Mouse (Mus musculus) intestine, embryonic 14.5 days (tissue): Measurements from ENCODE around the gene Tcte3. TPM values are rescaled to one million over a fixed set of nuclear protein-coding genes. Genes with fewer than 3 reads are reported as not detected.
A peak's percentile ranks its signal among the peaks of the same experiment; 100 is the strongest.
"Not testable (repeated sequence)": the region's sequence is repeated elsewhere in the genome, so short reads cannot be mapped to it uniquely, and the experiment has no call there.

Experiments
- ATAC-seq: fragments of 200-750 bp; cut with Nextera tagmentation; replicated peaks from 2 replicates; pipeline ENCODE4 v1.8.0; 2017; ENCODE audit warnings: low read depth, moderate number of reproducible peaks, moderate TSS enrichment, moderate library complexity; ENCODE audit not compliant: low FRiP score, low TSS enrichment
- DNase-seq: peaks from one replicate; pipeline ENCODE4 v3.0.0-alpha.2; 2018; ENCODE audit warnings: low spot score
- H3K27ac ChIP-seq: fragments of 300-500 bp; sonication (generic); 2 replicates; pipeline ENCODE4 v1.5.1; 2014; ENCODE audit warnings: low read depth, mild to moderate bottlenecking, control low read depth
- H3K27me3 ChIP-seq: fragments of 300-500 bp; sonication (generic); replicated peaks from 2 replicates; pipeline ENCODE4 v1.6.1; 2014; ENCODE audit warnings: low read length, control low read depth; ENCODE audit not compliant: control insufficient read depth, insufficient read depth
- H3K36me3 ChIP-seq: fragments of 300-500 bp; sonication (generic); 2 replicates; pipeline ENCODE4 v1.6.1; 2014; ENCODE audit warnings: low read length, control low read depth; ENCODE audit not compliant: control insufficient read depth, insufficient read depth
- H3K4me1 ChIP-seq: fragments of 300-500 bp; sonication (generic); replicated peaks from 2 replicates; pipeline ENCODE4 v1.6.1; 2014; ENCODE audit warnings: low read length, control low read depth, mixed read lengths; ENCODE audit not compliant: control insufficient read depth, insufficient read depth
- H3K4me2 ChIP-seq: fragments of 300-500 bp; sonication (generic); 2 replicates; pipeline ENCODE4 v1.6.1; 2014; ENCODE audit warnings: low read length
- H3K4me3 ChIP-seq: fragments of 300-500 bp; sonication (generic); 2 replicates; pipeline ENCODE4 v1.5.1; 2014; ENCODE audit warnings: low read depth, low read length, control low read depth, mixed read lengths
- H3K9ac ChIP-seq: fragments of 300-500 bp; sonication (generic); 2 replicates; pipeline ENCODE4 v1.6.1; 2014; ENCODE audit warnings: mild to moderate bottlenecking, low read length
- H3K9me3 ChIP-seq: fragments of 300-500 bp; sonication (generic); 2 replicates; pipeline ENCODE4 v1.6.1; 2016; ENCODE audit warnings: low read length, control low read depth; ENCODE audit not compliant: control insufficient read depth
- WGBS: fragments of 180-500 bp; shearing (Covaris S2); extraction: QIAGEN DNeasy Blood & Tissue Kit; methylation state at CpG from one replicate; pipeline ENCODE4 v1.1.7; 2014; 5-methylcytosine and 5-hydroxymethylcytosine counted together
- polyA plus RNA-seq: library from polyadenylated mRNA; unstranded; fragments of >200 nt; fragmentation: Nextera tagmentation; extraction: Ambion mirVana; gene quantifications from 2 replicates; pipeline ENCODE4 v1.2.1, GENCODE M21; 2014

Gene Tcte3
- polyA plus RNA-seq, 1 experiment from 2014 or later, result 1.1 TPM

- H3K27ac ChIP-seq, DNase-seq, H3K4me1 ChIP-seq, H3K9me3 ChIP-seq, H3K4me3 ChIP-seq, H3K36me3 ChIP-seq, H3K4me2 ChIP-seq, H3K9ac ChIP-seq, H3K27me3 ChIP-seq: not testable (repeated sequence)
- WGBS, result no CpG with 5 or more reads among the region's 97 CpGs
- ATAC-seq, result peak; percentile 85
Measured at GRCm38 (mm10) chr17:15023878-15024492, 17.3 kb downstream of the Tcte3 start.

DNA sequence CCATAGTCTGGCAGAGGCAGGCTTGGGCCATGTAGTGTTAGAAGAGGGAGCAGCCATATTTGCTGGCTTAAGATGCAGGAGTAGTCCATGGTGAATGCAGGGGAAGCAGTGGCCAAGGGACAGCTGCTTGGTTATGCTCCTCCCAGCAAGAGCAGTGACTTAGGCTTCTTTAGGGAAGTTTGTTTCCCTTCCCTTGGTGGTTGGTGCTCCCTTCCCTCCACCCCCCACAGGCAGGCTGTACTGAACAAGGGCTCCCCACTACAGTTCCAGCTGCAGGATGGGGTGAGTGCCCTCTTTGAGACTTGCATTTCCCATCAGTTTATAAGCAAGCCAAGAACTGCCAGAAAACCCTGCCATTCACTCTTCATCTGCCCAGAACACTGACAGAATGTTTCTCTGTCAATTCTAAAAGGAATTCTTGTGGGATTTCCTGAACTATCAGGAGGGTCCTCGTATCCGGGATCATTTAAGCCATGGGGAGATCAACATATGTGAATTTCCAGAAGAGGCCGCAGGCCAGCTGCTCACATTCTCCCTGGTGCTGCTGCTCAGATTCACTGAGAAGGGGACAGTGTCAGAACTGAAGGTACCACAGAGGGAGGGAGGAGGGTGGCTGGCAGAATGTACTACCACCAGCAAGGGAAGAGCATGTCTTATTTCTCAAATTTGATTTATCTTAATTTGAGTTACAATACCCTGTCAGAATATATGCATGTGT lies 19.6 kb downstream of the Tcte3 start:
- not testable (repeated sequence) for H3K9me3 ChIP-seq, H3K27me3 ChIP-seq, H3K27ac ChIP-seq, H3K4me3 ChIP-seq, H3K36me3 ChIP-seq, DNase-seq, H3K4me1 ChIP-seq, H3K9ac ChIP-seq, ATAC-seq, H3K4me2 ChIP-seq
- 89% methylated on average over 3 of the region's 3 CpGs for WGBS

DNA sequence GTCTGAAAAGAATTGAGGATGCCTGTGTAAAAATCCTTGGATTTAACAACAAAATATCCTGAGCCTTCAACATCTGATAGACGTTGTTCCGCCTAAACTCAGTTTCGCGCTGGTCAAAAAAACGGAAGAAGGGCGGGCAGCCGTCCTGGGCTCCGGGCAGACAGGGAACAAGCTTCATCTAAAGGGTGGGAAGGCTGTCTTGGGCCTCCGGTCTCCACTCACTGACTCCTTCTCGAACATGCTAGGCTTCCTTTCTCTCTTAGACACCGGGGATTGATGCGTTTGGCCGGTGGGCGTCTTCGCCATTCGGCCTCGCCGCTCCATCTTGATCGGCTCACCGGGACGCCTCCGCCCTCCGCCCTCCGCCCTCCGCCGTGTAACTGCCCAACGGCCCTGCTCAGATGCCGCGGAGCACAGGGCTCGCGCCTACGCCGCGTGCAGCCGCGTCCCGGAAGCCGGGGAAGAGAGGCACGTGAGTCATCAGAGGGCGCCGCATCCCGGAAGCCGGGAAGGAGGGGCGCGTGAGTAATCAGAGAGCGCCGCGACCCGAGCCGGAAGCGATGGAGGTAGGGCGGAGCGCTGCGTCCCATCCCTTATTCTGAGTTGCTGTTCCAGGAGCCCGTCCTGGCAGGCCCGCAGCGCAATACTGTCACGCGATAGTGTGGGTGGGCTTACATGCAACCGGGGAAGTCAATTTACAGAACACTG lies 31.4 kb downstream of the Tcte3 start, which contains the start of gene Gm3435:
Gm3435 (plus strand) TSS at position 471 of the 708 bp plus-strand sequence.
- WGBS, result no CpG with 5 or more reads among the region's 60 CpGs
- H3K27ac ChIP-seq, H3K4me2 ChIP-seq, H3K27me3 ChIP-seq, DNase-seq, H3K9ac ChIP-seq, H3K36me3 ChIP-seq, H3K4me3 ChIP-seq, H3K4me1 ChIP-seq, H3K9me3 ChIP-seq: not testable (repeated sequence)
- ATAC-seq, result peak; percentile 98

GRCm38 (mm10) chr17:15009088-15009487 lies 32.2 kb downstream of the Tcte3 start:
- not testable (repeated sequence) for H3K9ac ChIP-seq, H3K4me3 ChIP-seq, H3K4me2 ChIP-seq, H3K27me3 ChIP-seq, DNase-seq, H3K9me3 ChIP-seq, H3K4me1 ChIP-seq, H3K36me3 ChIP-seq, H3K27ac ChIP-seq
- no CpG with 5 or more reads among the region's 3 CpGs for WGBS
- ATAC-seq, result 0 out of 2 replicates have a peak, but pooled peaks have one; percentile 16

DNA sequence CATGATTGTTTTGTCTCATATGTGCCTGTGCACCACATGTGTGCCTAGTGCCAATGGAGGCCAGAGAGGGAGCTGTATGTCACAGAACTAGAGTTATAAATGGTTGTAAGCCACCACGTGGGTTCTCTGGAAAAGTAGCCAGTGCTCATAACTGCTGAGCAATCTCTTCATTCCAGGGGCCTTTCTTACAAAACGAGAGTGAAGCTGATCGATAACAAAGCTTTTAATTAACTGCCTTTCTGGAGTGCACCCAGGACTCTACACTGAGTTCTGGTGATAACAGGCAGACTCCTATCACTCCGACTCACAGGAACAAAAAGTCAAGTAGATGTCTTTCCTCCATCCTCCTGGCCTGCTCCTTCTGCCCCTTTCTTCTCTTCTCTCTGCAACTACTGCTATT lies 41.2 kb downstream of the Tcte3 start:
- not testable (repeated sequence) for H3K4me3 ChIP-seq, H3K4me2 ChIP-seq, H3K27ac ChIP-seq, H3K36me3 ChIP-seq, H3K27me3 ChIP-seq, H3K9ac ChIP-seq, H3K9me3 ChIP-seq, DNase-seq, H3K4me1 ChIP-seq, ATAC-seq
- WGBS, result no CpG with 5 or more reads among the region's 4 CpGs

GRCm38 (mm10) chr17:14994140-14994539 lies 47.1 kb downstream of the Tcte3 start:
- not testable (repeated sequence) for H3K27me3 ChIP-seq, H3K9me3 ChIP-seq, H3K4me1 ChIP-seq, H3K9ac ChIP-seq, H3K4me3 ChIP-seq, H3K36me3 ChIP-seq, ATAC-seq, H3K4me2 ChIP-seq, DNase-seq, H3K27ac ChIP-seq
- no CpG with 5 or more reads among the region's 5 CpGs for WGBS

GRCm38 (mm10) chr17:14993139-14993832 lies 48.0 kb downstream of the Tcte3 start:
- H3K27ac ChIP-seq, H3K4me2 ChIP-seq: not testable (repeated sequence)

DNA sequence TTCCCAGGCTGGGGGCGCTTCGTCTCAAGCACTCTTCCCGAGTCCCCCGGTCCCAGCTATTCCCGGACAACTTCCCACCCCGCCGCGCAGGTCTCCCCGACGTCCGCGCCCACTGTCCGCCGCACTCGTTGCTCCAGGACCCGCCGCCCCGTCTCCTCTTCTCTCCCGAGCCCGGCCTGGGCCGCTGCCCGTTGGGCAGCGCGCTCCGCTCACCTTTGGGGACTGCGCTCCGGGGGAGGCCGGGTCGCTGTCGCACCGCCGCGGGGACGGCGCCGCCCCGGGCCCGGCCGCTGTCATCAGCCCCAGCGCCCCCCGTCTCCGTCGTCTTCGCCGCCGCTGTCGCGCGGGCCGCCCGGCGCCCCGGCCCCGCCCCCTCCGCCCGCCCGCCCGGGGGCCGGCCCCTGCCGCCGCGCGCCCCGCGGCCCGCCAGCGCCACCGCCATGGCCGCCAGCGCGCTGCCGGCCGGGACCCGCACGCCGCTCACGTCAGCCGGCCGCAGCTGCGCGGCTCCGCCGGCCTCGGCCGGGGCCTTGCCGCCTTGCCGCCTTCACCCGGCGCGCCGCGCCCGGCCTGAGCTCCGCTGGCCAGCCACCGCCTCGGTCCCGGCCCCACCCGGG lies 48.7 kb downstream of the Tcte3 start:
- H3K4me1 ChIP-seq, H3K4me2 ChIP-seq, H3K4me3 ChIP-seq, H3K9ac ChIP-seq, H3K27me3 ChIP-seq, H3K27ac ChIP-seq, DNase-seq, H3K9me3 ChIP-seq, H3K36me3 ChIP-seq: not testable (repeated sequence)
- no CpG with 5 or more reads among the region's 98 CpGs for WGBS
- peak; percentile 84 for ATAC-seq

More at GRCm38 (mm10) chr17:14993139-14993832, 48.0 kb downstream of the Tcte3 start:
- not testable (repeated sequence) for H3K9ac ChIP-seq, H3K36me3 ChIP-seq, H3K9me3 ChIP-seq, H3K4me1 ChIP-seq, H3K27me3 ChIP-seq, DNase-seq, H3K4me3 ChIP-seq
- no CpG with 5 or more reads among the region's 47 CpGs for WGBS
- peak; percentile 86 for ATAC-seq
